Mouse (Mus musculus) E14TG2a.4 (cell line): ENCODE results near the gene Sipa1l1.

Experiments used
- H3K27me3 ChIP-seq: 2 replicates; pipeline ENCODE4 v1.6.1; 2014; ENCODE audit warnings: low read length, control low read depth; ENCODE audit not compliant: insufficient read depth
- H3K36me3 ChIP-seq: 2 replicates; pipeline ENCODE4 v1.6.1; 2014; ENCODE audit warnings: low read length, control low read depth; ENCODE audit not compliant: insufficient read depth
- H3K4me1 ChIP-seq: replicated peaks from 2 replicates; pipeline ENCODE4 v1.6.1; 2014; ENCODE audit warnings: low read depth, low read length, control low read depth
- H3K4me3 ChIP-seq: replicated peaks from 2 replicates; pipeline ENCODE4 v1.5.1; 2014; ENCODE audit warnings: mild to moderate bottlenecking, low read length
- H3K9me3 ChIP-seq: 2 replicates; pipeline ENCODE4 v1.6.1; 2014; ENCODE audit warnings: low read length, control low read depth
- CTCF ChIP-seq: conservative IDR thresholded peaks from 2 replicates; pipeline ENCODE4 v1.5.1; 2014; ENCODE audit warnings: low read length
- NANOG ChIP-seq: IDR thresholded peaks from 2 replicates; pipeline ENCODE4 v1.6.1; 2014; ENCODE audit warnings: borderline replicate concordance, low read length, mixed read lengths
- POU5F1 ChIP-seq: IDR thresholded peaks from 2 replicates; pipeline ENCODE4 v1.6.1; 2014; ENCODE audit warnings: low read length, borderline replicate concordance

Sipa1l1 gene

DNA sequence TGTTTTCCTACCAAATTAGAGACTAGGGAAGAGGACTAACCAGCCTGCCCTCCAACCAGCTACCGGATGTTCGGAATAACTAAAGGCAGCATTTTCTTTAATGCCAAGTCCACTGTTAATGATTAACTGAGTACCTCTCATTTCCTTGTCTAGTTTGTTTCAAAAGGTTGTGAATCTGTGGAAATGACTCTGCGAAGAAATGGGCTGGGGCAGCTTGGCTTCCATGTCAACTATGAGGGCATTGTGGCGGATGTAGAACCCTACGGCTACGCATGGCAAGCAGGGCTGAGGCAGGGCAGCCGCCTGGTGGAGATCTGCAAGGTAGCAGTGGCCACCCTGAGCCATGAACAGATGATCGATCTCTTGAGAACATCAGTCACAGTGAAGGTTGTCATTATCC lies 228.1 kb downstream of the Sipa1l1 start:
- Histone ChIP-seq H3K4me3 (no peak overlapping the region), H3K36me3 (peaks cover 32% of the 10 kb centered on the region), H3K27me3 (no peaks in the 10 kb centered on the region), H3K4me1 (peaks cover 16% of the 10 kb centered on the region), H3K9me3 (no peaks in the 10 kb centered on the region)
- TF ChIP-seq CTCF = no peak
- no peak for TF ChIP-seq POU5F1
- TF ChIP-seq NANOG = no peak

DNA sequence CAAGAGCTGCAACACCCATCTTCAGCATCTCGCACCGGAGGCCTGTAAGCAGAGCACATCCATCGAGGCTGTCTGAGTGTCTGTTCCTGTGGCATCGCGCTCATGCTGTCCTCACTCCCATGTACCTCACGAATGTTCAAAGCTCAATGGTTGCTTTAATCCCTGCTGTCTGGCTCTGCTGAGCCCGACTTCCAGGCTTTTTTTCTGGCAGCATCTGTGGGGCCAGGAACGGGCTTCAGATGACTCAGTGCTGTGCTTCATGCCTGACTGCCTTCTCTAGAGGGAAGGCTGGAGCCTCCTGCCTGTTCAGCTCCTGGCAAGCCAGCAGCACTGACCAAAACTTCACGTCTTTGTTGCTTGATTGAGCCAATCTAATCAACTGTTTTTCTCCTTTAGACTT lies 228.6 kb downstream of the Sipa1l1 start:
- no peak overlapping the region for H3K4me3 ChIP-seq
- peaks cover 22% of the 10 kb centered on the region for H3K4me1 ChIP-seq
- H3K36me3 ChIP-seq = peaks cover 32% of the 10 kb centered on the region
- H3K9me3 ChIP-seq = no peaks in the 10 kb centered on the region
- no peaks in the 10 kb centered on the region for H3K27me3 ChIP-seq
- TF ChIP-seq NANOG = no peak
- TF ChIP-seq CTCF = no peak
- TF ChIP-seq POU5F1 = no peak

DNA sequence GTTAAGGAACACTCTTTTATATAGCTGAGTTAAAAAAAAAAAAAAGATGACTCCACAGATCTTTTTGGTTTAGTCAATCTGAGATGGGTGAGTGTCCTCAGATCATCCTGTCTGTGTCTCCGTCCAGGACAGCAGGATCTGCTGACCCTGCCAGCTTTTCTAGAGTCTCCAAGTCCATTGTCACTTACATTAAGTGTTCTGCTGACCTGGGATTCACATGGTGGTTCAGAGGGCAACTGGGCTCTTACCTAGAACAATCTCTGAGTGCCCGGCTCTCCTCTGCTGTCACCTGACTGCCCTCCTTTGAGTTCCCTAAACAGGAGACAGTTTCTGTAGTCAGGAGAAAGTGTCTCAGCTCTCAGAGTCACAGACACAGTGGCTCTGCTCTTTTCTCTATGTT lies 229.8 kb downstream of the Sipa1l1 start:
- no peaks in the 10 kb centered on the region for H3K27me3 ChIP-seq
- H3K4me3 ChIP-seq = no peak overlapping the region
- H3K9me3 ChIP-seq = no peaks in the 10 kb centered on the region
- peaks cover 25% of the 10 kb centered on the region for H3K4me1 ChIP-seq
- no peak for TF ChIP-seq CTCF
- no peak for TF ChIP-seq POU5F1
- no peak for TF ChIP-seq NANOG
- peaks cover 44% of the 10 kb centered on the region for H3K36me3 ChIP-seq

DNA sequence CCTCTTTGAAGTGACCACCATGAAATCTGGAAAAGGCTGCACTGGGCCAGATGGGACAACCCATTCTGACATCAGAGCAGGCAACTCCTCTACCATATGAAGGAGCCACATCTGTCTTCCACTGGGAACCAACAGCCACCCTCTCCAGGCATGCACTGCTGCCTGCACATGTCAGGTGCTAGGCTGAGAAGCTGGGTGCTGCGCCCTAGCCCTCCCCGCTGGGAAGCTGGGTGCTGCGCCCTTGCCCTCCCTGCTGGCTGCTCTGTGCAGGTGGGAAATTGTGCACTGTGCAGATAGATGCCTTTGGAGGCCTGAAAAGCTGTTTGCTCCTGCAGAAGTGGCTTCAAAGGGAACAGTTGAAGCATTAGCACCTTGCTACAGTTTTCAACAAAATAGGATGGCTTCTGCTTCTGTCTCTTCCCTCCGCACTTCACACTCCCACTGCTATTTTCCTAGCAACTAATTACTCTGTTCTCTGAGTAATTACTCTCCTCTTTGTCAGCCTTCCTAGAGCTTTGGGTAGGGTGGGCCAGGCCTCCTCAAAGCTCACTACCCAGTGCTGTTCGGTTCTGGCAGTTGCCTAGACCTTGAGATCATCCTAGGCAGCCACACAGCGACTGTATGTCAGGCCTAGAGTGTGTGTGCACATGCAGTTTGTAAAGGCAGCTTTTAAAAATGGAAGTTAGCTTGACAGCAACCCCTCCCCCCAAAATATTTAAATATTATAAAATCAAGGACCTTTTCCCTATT lies 231.0 kb downstream of the Sipa1l1 start:
- Histone ChIP-seq H3K4me1 (peaks cover 25% of the 10 kb centered on the region), H3K4me3 (no peak overlapping the region), H3K36me3 (peaks cover 56% of the 10 kb centered on the region), H3K9me3 (no peaks in the 10 kb centered on the region), H3K27me3 (no peaks in the 10 kb centered on the region)
- TF ChIP-seq NANOG = no peak

DNA sequence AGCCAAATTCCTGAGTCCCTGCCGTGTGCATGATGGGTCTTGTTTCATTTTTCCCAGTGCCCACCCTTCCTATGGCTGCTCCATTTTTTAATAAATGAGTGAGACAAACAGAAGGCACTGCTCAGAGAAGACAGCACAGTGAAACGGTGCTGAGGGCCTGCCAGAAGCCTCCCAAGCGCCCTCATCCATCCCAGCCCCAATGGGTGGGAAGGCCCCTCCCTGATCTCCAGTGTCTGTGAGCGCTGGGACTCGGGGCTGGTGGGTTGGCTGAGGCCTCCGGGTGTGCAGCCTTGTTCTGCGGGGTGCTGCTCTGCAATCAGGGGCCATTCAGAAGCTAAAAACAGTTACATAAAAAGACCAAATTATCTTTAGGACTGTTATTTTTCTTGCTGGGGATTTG lies 231.7 kb downstream of the Sipa1l1 start:
- Histone ChIP-seq H3K4me1 (peaks cover 25% of the 10 kb centered on the region), H3K27me3 (no peaks in the 10 kb centered on the region), H3K4me3 (no peak overlapping the region), H3K36me3 (peaks cover 61% of the 10 kb centered on the region), H3K9me3 (no peaks in the 10 kb centered on the region)
- no peak for TF ChIP-seq POU5F1
- no peak for TF ChIP-seq NANOG
- TF ChIP-seq CTCF = no peak

DNA sequence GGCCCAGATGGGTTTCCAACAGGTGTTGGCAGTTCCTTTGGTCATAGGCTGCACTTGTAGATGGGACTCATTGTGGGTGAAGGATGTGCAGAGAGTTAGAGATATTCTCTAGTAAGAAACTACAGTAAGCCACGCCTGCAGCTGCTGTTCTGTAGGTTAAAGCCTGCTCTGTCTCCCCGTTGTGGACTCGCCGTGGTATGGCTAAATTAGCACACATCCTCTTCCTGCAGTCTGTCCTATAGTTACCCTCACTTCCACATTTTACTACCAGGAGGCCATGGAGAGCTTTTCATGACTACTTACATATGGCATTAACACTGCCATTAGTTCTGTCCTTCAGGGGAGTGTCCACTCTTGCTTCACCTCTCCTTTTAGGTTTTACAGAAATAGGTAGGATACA lies 232.3 kb downstream of the Sipa1l1 start:
- Histone ChIP-seq H3K27me3 (no peaks in the 10 kb centered on the region), H3K4me1 (peaks cover 25% of the 10 kb centered on the region), H3K4me3 (no peak overlapping the region), H3K36me3 (peaks cover 57% of the 10 kb centered on the region), H3K9me3 (no peaks in the 10 kb centered on the region)
- TF ChIP-seq CTCF (no peak), NANOG (no peak), POU5F1 (no peak)

DNA sequence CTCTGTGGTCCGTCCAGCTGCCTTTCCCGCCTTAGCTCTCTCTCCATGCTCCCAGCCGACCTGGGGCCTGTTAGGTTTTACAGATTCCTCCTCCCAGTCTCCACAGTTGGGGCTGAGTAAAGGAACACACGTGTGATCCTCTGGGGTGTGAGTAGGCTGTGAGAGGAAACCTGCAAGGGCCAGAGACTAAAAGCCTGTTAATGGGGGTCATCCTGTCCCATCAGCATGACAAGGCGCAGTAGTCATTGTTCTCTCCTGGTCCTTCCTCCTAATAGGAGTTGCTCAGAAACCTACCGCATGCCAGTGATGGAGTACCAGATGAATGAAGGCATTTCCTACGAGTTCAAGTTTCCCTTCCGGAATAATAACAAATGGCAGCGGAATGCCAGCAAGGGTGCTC lies 233.5 kb downstream of the Sipa1l1 start:
- peak; percentile 67; the same call in 1 of the 2 replicates for TF ChIP-seq NANOG
- no peak for TF ChIP-seq POU5F1
- TF ChIP-seq CTCF = no peak
- Histone ChIP-seq H3K4me3 (no peak overlapping the region), H3K27me3 (no peaks in the 10 kb centered on the region)

DNA sequence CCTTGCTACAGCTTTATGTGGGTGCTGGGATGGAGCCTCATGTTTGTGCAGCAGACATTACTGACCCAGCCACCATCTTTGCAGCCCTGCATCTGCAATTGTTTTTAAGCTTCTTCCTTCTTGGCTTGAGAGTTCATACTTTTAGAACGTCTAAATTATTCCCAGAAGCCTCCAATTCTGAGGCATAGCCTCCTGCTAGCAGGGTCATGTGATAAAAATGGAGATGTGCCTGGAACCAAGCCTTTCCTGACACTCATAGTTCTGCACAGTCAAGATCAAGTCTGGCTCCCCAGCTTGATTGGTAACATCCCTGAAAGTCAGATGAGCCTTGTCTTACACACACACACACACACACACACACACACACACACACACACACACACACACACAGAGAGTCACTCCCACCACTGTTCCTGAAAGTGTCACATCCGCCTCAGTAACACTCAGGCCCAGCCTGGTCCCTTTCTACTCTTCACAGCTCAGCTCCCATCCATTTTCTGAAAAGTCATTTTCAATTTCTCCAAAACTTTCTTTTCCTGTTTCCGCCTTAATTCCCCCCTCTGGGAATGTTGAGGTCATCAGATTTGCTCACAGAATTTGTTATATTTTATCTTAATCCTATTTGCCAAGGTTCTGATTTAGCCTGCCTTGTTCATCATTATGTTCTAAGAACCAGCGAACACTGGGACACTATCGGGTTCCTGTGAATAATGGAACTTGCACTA lies 238.6 kb downstream of the Sipa1l1 start:
- peaks cover 4% of the 10 kb centered on the region for H3K4me1 ChIP-seq
- no peaks in the 10 kb centered on the region for H3K9me3 ChIP-seq
- no peak overlapping the region for H3K4me3 ChIP-seq
- no peaks in the 10 kb centered on the region for H3K27me3 ChIP-seq
- H3K36me3 ChIP-seq = peaks cover 37% of the 10 kb centered on the region
- TF ChIP-seq NANOG (no peak), CTCF (no peak)

More for the DNA sequence above, 233.5 kb downstream of the Sipa1l1 start:
- Histone ChIP-seq H3K9me3 (no peaks in the 10 kb centered on the region), H3K4me1 (peaks cover 25% of the 10 kb centered on the region), H3K36me3 (peaks cover 48% of the 10 kb centered on the region)

DNA sequence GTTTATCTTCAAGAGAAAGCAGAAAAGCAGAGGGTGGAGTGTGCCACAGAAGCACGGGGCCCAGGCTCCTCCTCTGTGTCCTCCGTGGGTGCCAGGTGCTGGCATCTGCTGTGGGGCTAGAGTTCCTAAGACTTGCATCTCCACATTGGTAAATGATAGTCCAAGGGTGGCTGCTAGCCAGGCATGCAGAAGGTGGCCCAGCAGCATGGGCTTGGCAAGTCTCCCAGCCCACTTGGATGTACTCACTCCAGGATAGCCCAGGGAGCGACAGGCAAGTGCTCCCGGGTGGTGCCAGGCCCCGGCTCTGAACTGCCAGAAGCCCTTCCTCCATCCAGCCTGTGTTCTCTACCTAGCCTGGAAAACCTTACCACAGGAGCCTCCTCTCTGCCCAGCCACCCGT lies 239.4 kb downstream of the Sipa1l1 start:
- TF ChIP-seq POU5F1 (no peak), CTCF (no peak), NANOG (no peak)
- Histone ChIP-seq H3K9me3 (no peaks in the 10 kb centered on the region), H3K27me3 (no peaks in the 10 kb centered on the region), H3K4me3 (no peak overlapping the region), H3K4me1 (no peaks in the 10 kb centered on the region), H3K36me3 (peaks cover 30% of the 10 kb centered on the region)
